Mouse (Mus musculus): Measurements from ENCODE around the gene Ogfod2.

- TF ChIP-seq CTCF (IDR thresholded peaks at IDR 0.05; ENCODE audit: low read depth) (peak; percentile 73), EP300 (optimal IDR thresholded peaks at IDR 0.05) (no peak)
These were observed at the start of gene Ogfod2 for GRCm38 (mm10) chr5:124111742-124112497.

Measured in stomach, postnatal 0 days (tissue).